Mouse (Mus musculus) kidney, postnatal 0 days (tissue): ENCODE results near the gene Gm28043. TPM values are rescaled to one million over a fixed set of nuclear protein-coding genes. Genes with fewer than 3 reads are reported as not detected.

Source experiments
- ATAC-seq: fragments of 200-750 bp; cut with Nextera tagmentation; replicated peaks from 2 replicates; pipeline ENCODE4 v1.8.0; 2017; ENCODE audit warnings: low read depth, moderate number of reproducible peaks, moderate TSS enrichment, moderate library complexity; ENCODE audit not compliant: low FRiP score
- DNase-seq: peaks from one replicate; pipeline ENCODE4 v3.0.0-alpha.2; 2016; ENCODE audit warnings: low spot score
- H3K27ac ChIP-seq: fragments of 300-500 bp; sonication (generic); 2 replicates; pipeline ENCODE4 v1.5.1; 2014; ENCODE audit warnings: mild to moderate bottlenecking
- H3K27me3 ChIP-seq: fragments of 300-500 bp; sonication (generic); 2 replicates; pipeline ENCODE4 v1.6.1; 2014; ENCODE audit warnings: low read length, mixed read lengths; ENCODE audit not compliant: insufficient read depth
- H3K36me3 ChIP-seq: fragments of 300-500 bp; sonication (generic); 2 replicates; pipeline ENCODE4 v1.6.1; 2014; ENCODE audit warnings: low read length, mixed read lengths; ENCODE audit not compliant: insufficient read depth
- H3K4me1 ChIP-seq: fragments of 300-500 bp; sonication (generic); replicated peaks from 2 replicates; pipeline ENCODE4 v1.6.1; 2014; ENCODE audit warnings: antibody characterized with exemption, low read length, mixed read lengths; ENCODE audit not compliant: insufficient read depth
- H3K4me2 ChIP-seq: fragments of 300-500 bp; sonication (generic); 2 replicates; pipeline ENCODE4 v1.6.1; 2014; ENCODE audit warnings: mild to moderate bottlenecking, low read length, moderate library complexity, mixed read lengths
- H3K4me3 ChIP-seq: fragments of 300-500 bp; sonication (generic); replicated peaks from 2 replicates; pipeline ENCODE4 v1.5.1; 2014; ENCODE audit warnings: low read depth, low read length
- H3K9ac ChIP-seq: fragments of 300-500 bp; sonication (generic); 2 replicates; pipeline ENCODE4 v1.6.1; 2014; ENCODE audit warnings: low read depth, low read length
- H3K9me3 ChIP-seq: fragments of 300-500 bp; sonication (generic); replicated peaks from 2 replicates; pipeline ENCODE4 v1.6.1; 2016; ENCODE audit warnings: low read length, inconsistent platforms, mixed read lengths
- CTCF ChIP-seq: IDR thresholded peaks from 2 replicates; pipeline ENCODE4 v1.5.1; 2016; ENCODE audit warnings: antibody characterized with exemption, low read depth, mild to moderate bottlenecking, moderate library complexity
- WGBS: fragments of 180-500 bp; shearing (Covaris S2); extraction: QIAGEN DNeasy Blood & Tissue Kit; methylation state at CpG from one replicate; pipeline ENCODE4 v1.1.7; 2014; 5-methylcytosine and 5-hydroxymethylcytosine counted together
- polyA plus RNA-seq: library from polyadenylated mRNA; unstranded; fragments of >200 nt; fragmentation: Nextera tagmentation; extraction: Ambion mirVana; gene quantifications from 2 replicates; pipeline ENCODE4 v1.2.1, GENCODE M21; 2015

Gm28043 gene
- polyA plus RNA-seq, 1 experiment from 2014 or later, result 2.1 TPM

DNA sequence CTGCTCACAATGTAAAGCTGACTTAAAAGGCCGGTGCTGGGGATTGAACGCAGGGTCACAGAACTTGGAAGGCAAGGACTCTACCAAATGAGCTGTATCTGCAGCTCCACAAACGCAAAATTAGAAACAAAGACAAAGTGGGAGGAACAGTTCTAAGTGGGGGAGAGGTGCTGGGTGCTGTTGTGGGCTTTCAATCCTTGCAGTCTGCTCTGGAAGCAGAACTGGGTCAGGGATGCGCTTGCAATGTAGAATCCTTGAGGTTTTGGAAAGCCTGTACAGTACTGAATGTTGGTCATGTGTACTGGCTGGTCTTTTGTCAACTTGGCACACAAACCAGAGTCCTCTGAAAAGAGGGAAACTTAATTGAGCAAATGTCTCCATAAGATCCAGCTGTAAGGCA lies 940 bp downstream of the Gm28043 start:
- Histone ChIP-seq H3K27ac (peak overlapping the region; percentile 97), H3K4me1 (peaks cover 21% of the 10 kb centered on the region; the same call in 1 of the 2 replicates), H3K9ac (peak overlapping the region; percentile 92), H3K4me2 (peak overlapping the region; percentile 89), H3K36me3 (0 out of 2 replicates have a peak, but pooled peaks cover 3% of the 10 kb centered on the region), H3K27me3 (no peaks in the 10 kb centered on the region), H3K4me3 (peak overlapping the region; percentile 82), H3K9me3 (no peaks in the 10 kb centered on the region)
- ATAC-seq (no peak), DNase-seq (no peak)
- WGBS, result 11% methylated on average over 4 of the region's 4 CpGs
- TF ChIP-seq CTCF, result no peak

DNA sequence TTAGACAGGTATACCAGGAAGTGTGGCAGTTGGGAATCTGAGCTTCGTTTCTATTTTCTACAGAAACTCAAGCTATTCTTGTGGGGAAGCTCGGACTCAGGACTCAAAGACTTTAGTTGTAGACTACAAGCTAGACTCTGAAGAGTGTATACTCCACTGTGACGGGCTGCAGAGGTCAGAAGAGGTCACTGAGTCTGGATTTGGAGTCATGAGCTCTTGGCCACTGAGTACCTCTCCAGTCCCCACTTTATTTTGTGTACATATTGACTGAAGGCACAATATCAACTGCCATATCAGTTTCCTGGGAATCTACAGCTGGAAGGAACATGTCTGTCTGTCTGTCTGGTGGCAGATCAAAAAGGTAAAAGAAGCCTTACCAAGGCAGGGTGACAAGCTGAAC lies 4.6 kb downstream of the Gm28043 start:
- no peaks in the 10 kb centered on the region for H3K27me3 ChIP-seq
- H3K9ac ChIP-seq, result no peak overlapping the region
- H3K4me2 ChIP-seq, result no peak overlapping the region
- no peak for TF ChIP-seq CTCF
- H3K36me3 ChIP-seq, result peaks cover 22% of the 10 kb centered on the region
- no peaks in the 10 kb centered on the region for H3K9me3 ChIP-seq
- 86% methylated on average over 3 of the region's 3 CpGs for WGBS
- H3K4me1 ChIP-seq, result peaks cover 18% of the 10 kb centered on the region; the same call in 1 of the 2 replicates
- no peak overlapping the region for H3K27ac ChIP-seq
- ATAC-seq (no peak), DNase-seq (no peak)
- H3K4me3 ChIP-seq, result no peak overlapping the region

DNA sequence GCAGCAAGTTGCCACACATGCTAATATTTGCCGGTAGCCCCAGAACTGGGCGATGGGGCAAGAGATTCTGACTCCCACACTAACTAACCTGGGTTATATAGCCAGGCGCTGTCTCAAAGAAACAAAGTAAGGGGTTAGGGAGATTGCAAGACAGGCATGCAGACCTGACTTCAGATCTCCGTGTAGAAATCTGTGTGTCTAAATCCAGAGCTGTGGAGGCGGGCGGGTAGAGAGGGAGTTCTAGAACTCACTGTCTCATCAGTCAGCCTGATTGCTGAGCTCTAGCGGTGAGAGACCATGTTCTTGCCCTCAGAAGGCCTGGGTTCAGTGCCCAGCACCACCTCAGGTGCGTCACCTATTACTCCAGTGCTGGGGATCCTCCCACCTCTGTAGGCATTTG lies 8.8 kb downstream of the Gm28043 start:
- TF ChIP-seq CTCF, result no peak
- no peak for DNase-seq

DNA sequence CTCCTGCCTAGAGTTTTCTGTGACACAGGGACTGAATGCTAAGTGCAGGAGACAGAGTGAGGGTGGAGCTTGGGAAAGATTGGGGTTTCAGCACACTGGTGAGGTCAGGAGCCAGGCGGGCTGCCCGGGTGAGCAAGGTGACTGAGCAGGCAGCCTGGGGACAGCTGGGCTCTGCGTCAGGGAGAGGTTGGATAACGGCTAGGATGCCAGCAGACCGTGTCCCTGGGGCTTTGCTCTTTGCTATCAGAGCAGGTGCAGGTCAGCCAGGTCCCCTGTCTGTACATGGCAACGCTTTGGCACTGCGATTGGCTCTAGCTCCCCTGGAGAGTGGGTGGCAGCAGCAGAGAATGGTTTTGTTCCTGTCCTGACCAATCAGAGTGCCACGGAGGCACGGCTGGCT lies 12.6 kb downstream of the Gm28043 start:
- ATAC-seq (no peak), DNase-seq (no peak)
- Histone ChIP-seq H3K4me2 (no peak overlapping the region), H3K27me3 (no peaks in the 10 kb centered on the region), H3K4me1 (no peaks in the 10 kb centered on the region), H3K27ac (no peak overlapping the region), H3K9ac (no peak overlapping the region), H3K9me3 (no peaks in the 10 kb centered on the region), H3K4me3 (no peak overlapping the region), H3K36me3 (peaks cover 67% of the 10 kb centered on the region)
- TF ChIP-seq CTCF, result no peak
- WGBS, result 72% methylated on average over 9 of the region's 9 CpGs

More for the DNA sequence above, 8.8 kb downstream of the Gm28043 start:
- no peak overlapping the region for H3K4me3 ChIP-seq
- no peaks in the 10 kb centered on the region for H3K9me3 ChIP-seq
- H3K4me2 ChIP-seq, result no peak overlapping the region
- no peaks in the 10 kb centered on the region for H3K4me1 ChIP-seq
- peaks cover 48% of the 10 kb centered on the region for H3K36me3 ChIP-seq
- no peak overlapping the region for H3K9ac ChIP-seq
- no peak overlapping the region for H3K27ac ChIP-seq
- no peak for ATAC-seq
- 93% methylated on average over 8 of the region's 8 CpGs for WGBS
- H3K27me3 ChIP-seq, result no peaks in the 10 kb centered on the region

DNA sequence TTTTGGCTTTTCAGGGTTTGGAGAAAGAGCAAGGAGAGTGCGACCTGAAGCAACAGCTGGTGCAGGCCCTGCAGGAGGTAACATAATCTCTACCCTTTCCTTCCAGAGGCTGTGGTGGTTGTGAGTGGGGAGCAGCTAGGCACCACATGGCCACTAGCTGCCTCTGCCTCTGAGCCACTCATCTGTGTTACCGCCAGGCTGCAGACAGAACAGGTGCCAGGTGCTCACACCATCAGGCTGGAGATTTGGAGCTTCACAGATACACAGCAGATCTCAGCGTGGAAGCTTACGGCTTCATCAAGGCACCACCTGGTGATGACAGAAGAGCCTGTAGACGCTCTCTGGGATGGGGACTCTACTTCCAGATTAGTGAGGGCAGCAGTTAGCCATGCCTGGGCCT lies 14.3 kb downstream of the Gm28043 start:
- ATAC-seq, result no peak
- no peak for TF ChIP-seq CTCF
- H3K27me3 ChIP-seq, result no peaks in the 10 kb centered on the region
- DNase-seq, result no peak
- no peak overlapping the region for H3K27ac ChIP-seq
- 89% methylated on average over 5 of the region's 5 CpGs for WGBS
- no peaks in the 10 kb centered on the region for H3K9me3 ChIP-seq
- H3K4me1 ChIP-seq, result no peaks in the 10 kb centered on the region
- no peak overlapping the region for H3K4me3 ChIP-seq
- H3K9ac ChIP-seq, result no peak overlapping the region
- H3K4me2 ChIP-seq, result no peak overlapping the region
- H3K36me3 ChIP-seq, result peaks cover 64% of the 10 kb centered on the region

DNA sequence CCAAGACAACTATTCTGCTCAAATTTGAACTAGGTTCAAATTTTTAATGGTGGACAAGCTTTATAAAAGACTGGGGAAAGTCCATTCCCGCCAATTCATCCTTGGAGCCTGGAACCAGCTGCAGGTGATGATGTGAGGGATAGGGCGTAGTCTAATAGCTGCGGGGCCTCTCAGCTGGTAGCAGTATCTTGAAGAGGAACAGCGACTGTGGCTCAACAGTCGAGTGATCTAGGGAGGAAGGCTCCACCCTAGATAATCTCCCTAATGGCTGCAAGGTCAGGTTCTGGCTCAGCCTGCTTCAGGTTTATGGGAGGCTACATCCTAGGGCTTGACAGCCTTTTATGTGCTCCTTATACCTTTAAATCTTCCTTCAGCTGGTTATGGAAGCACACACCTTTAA lies 14.9 kb downstream of the Gm28043 start:
- H3K4me2 ChIP-seq, result no peak overlapping the region
- no peak overlapping the region for H3K9ac ChIP-seq
- H3K27ac ChIP-seq, result no peak overlapping the region
- H3K9me3 ChIP-seq, result no peaks in the 10 kb centered on the region
- WGBS, result 78% methylated on average over 5 of the region's 5 CpGs
- no peaks in the 10 kb centered on the region for H3K27me3 ChIP-seq
- H3K4me3 ChIP-seq, result no peak overlapping the region
- ATAC-seq (no peak), DNase-seq (no peak)
- no peaks in the 10 kb centered on the region for H3K4me1 ChIP-seq
- H3K36me3 ChIP-seq, result peaks cover 71% of the 10 kb centered on the region
- TF ChIP-seq CTCF, result no peak

DNA sequence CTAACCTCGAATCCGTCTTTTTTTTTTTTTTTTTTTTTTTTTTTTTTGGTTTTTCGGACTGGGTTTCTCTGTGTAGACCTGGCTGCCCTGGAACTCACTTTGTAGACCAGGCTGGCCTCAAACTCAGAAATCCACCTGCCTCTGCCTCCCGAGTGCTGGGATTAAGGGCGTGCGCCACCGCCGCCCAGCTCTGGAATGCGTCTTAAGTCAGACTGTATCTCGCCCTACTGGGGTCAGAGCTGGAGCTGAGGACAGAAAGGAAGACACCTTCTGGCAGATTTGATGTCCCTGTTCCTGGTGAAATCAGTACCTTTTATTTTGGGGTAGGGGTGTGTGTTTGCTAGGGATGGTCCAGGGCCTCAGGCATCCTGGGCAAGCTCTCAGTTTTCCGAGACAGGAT lies 17.6 kb downstream of the Gm28043 start:
- no peak overlapping the region for H3K4me2 ChIP-seq
- peaks cover 54% of the 10 kb centered on the region for H3K36me3 ChIP-seq
- TF ChIP-seq CTCF, result no peak
- DNase-seq (no peak), ATAC-seq (no peak)
- no peak overlapping the region for H3K4me3 ChIP-seq
- H3K9me3 ChIP-seq, result no peaks in the 10 kb centered on the region
- H3K9ac ChIP-seq, result no peak overlapping the region
- no peaks in the 10 kb centered on the region for H3K4me1 ChIP-seq
- WGBS, result 93% methylated on average over 11 of the region's 11 CpGs
- H3K27ac ChIP-seq, result no peak overlapping the region
- H3K27me3 ChIP-seq, result no peaks in the 10 kb centered on the region
